Comparison of ENCODE assay signal across 8 mouse cellular contexts in genomic region chr19:44314871-44315414, GRCm38 (mm10). TPM values are rescaled to one million over a fixed set of nuclear protein-coding genes. Genes with fewer than 3 reads are reported as not detected.
DNase-seq lines count a peak whose midpoint lies in the region; ATAC-seq and TF ChIP-seq lines count a peak whose summit lies in the region.

No protein-coding gene starts in this region.

- no peaks in the 10 kb centered on the region for H3K9me3 ChIP-seq in hindbrain, embryonic 14.5 days (ENCODE audit: control insufficient read depth, low read length)
- no peaks in the 10 kb centered on the region for H3K9me3 ChIP-seq in limb, embryonic 15.5 days
- no peaks in the 10 kb centered on the region for H3K9me3 ChIP-seq in midbrain, postnatal 0 days (ENCODE audit: low read length)

- WGBS in hindbrain, embryonic 14.5 days, result under 1% methylated on average over 11 of the region's 11 CpGs
- 1% methylated on average over 11 of the region's 11 CpGs for WGBS in limb, embryonic 15.5 days
- WGBS in midbrain, postnatal 0 days, result 1% methylated on average over 11 of the region's 11 CpGs

- H3K9ac ChIP-seq in hindbrain, embryonic 14.5 days, result peak overlapping the region; percentile 62
- H3K9ac ChIP-seq in limb, embryonic 15.5 days, result peak overlapping the region; percentile 42
- H3K9ac ChIP-seq in midbrain, postnatal 0 days (replicated peaks; ENCODE audit: low read length, poor library complexity, severe bottlenecking), result peak overlapping the region; percentile 51

- H3K4me2 ChIP-seq in hindbrain, embryonic 14.5 days (replicated peaks), result peak overlapping the region; percentile 77
- H3K4me2 ChIP-seq in limb, embryonic 15.5 days, result peak overlapping the region; percentile 81
- peak overlapping the region; percentile 94 for H3K4me2 ChIP-seq in midbrain, postnatal 0 days (ENCODE audit: low read depth, low read length, poor library complexity, severe bottlenecking)

- DNase-seq in ovary, adult 18-20 months (ENCODE audit: low spot score), result peak; percentile 68
- DNase-seq in ovary, postnatal 10 days (ENCODE audit: low spot score), result no peak
- DNase-seq in brain, embryonic 14.5 days (ENCODE audit: low read depth), result peak; percentile 58
- peak; percentile 66 for DNase-seq in gastrocnemius, adult 2 months
- DNase-seq in hindbrain, embryonic 14.5 days (ENCODE audit: low spot score), result no peak
- DNase-seq in midbrain, postnatal 0 days (ENCODE audit: low spot score), result peak; percentile 46
- no peak for DNase-seq in right cerebral cortex, postnatal 14 days

- no peaks in the 10 kb centered on the region for H3K27me3 ChIP-seq in hindbrain, embryonic 14.5 days (ENCODE audit: control insufficient read depth, insufficient read depth, low read length)
- no peaks in the 10 kb centered on the region for H3K27me3 ChIP-seq in limb, embryonic 15.5 days
- H3K27me3 ChIP-seq in midbrain, postnatal 0 days (ENCODE audit: insufficient read depth, low read length), result no peaks in the 10 kb centered on the region

- no peak for TF ChIP-seq POLR2A in brain, embryonic 14.5 days (IDR thresholded peaks at IDR 0.05; ENCODE audit: borderline replicate concordance, extremely low read depth, insufficient read depth, insufficient read length, poor library complexity, severe bottlenecking)

- peaks cover 18% of the 10 kb centered on the region for H3K4me1 ChIP-seq in hindbrain, embryonic 14.5 days (replicated peaks; ENCODE audit: control insufficient read depth, insufficient read depth, low read length)
- H3K4me1 ChIP-seq in limb, embryonic 15.5 days, result peaks cover 10% of the 10 kb centered on the region
- H3K4me1 ChIP-seq in midbrain, postnatal 0 days (ENCODE audit: insufficient read depth, low read length), result no peaks in the 10 kb centered on the region

- H3K36me3 ChIP-seq in hindbrain, embryonic 14.5 days (replicated peaks; ENCODE audit: control insufficient read depth, insufficient read depth), result no peaks in the 10 kb centered on the region
- H3K36me3 ChIP-seq in limb, embryonic 15.5 days, result 0 out of 2 replicates have a peak, but pooled peaks cover 1% of the 10 kb centered on the region
- H3K36me3 ChIP-seq in midbrain, postnatal 0 days (ENCODE audit: insufficient read depth, low read length), result no peaks in the 10 kb centered on the region

- intact Hi-C loops in gastrocnemius, adult 2 months (cut with DNase I), result loop anchor here (2.0 kb wide), 1 partner anchor 20 kb away; no protein-coding TSS in a partner anchor

- H3K4me3 ChIP-seq in gastrocnemius, adult 2 months, result peak overlapping the region; percentile 77
- peak overlapping the region; percentile 44 for H3K4me3 ChIP-seq in hindbrain, embryonic 14.5 days (replicated peaks; ENCODE audit: low read length)
- H3K4me3 ChIP-seq in limb, embryonic 15.5 days, result peak overlapping the region; percentile 52
- H3K4me3 ChIP-seq in midbrain, postnatal 0 days (ENCODE audit: low read depth, low read length), result peak overlapping the region; percentile 56

- ATAC-seq in hindbrain, embryonic 14.5 days (ENCODE audit: low FRiP score), result peak; percentile 66
- peak; percentile 75; the same call in 1 of the 2 replicates for ATAC-seq in limb, embryonic 15.5 days (ENCODE audit: insufficient number of reproducible peaks, low FRiP score, low TSS enrichment, low read depth)
- ATAC-seq in midbrain, postnatal 0 days (ENCODE audit: low FRiP score), result peak; percentile 80

- H3K27ac ChIP-seq in gastrocnemius, adult 2 months, result peak overlapping the region; percentile 89
- H3K27ac ChIP-seq in hindbrain, embryonic 14.5 days, result no peak overlapping the region; the same call in none of the 2 replicates
- H3K27ac ChIP-seq in limb, embryonic 15.5 days, result peak overlapping the region; percentile 79
- 0 out of 2 replicates have a peak overlapping the region, but pooled peaks have one; percentile 32 for H3K27ac ChIP-seq in midbrain, postnatal 0 days (ENCODE audit: low read depth, low read length)

- no peak for TF ChIP-seq CTCF in brain, embryonic 14.5 days (IDR thresholded peaks at IDR 0.05; ENCODE audit: borderline replicate concordance, extremely low read depth, insufficient read depth, insufficient read length)
- TF ChIP-seq CTCF in gastrocnemius, adult 2 months (IDR thresholded peaks at IDR 0.05), result no peak
- no peak for TF ChIP-seq CTCF in midbrain, postnatal 0 days (IDR thresholded peaks at IDR 0.05)

RNA-seq across cellular contexts. Expression of gene Scd4, which starts 17.9 kb away (rescaled TPM):
- polyA plus RNA-seq in brain, embryonic 14.5 days (2012; rRNA removed), result 0.19 and 0.30 TPM in 2 replicates
- under 1 TPM in 1 of 2 experiments, not detected in 1; 0.13 TPM for total RNA-seq in gastrocnemius, adult 2 months (2021)
- 0.25 and 0.30 TPM in 2 replicates for polyA plus RNA-seq in hindbrain, embryonic 14.5 days (2014; fragmentation: Nextera tagmentation; extraction: Ambion mirVana)
- 0.20 and 0.41 TPM in 2 replicates for polyA plus RNA-seq in limb, embryonic 15.5 days (2015; fragmentation: Nextera tagmentation; extraction: Ambion mirVana)
- total RNA-seq in midbrain, postnatal 0 days (2014; rRNA removed), result 0.33 and 0.44 TPM in 2 replicates
- 0.17 TPM in 1 of 2 replicates, not detected in the other for polyA plus RNA-seq in midbrain, postnatal 0 days (2015; fragmentation: Nextera tagmentation; extraction: Ambion mirVana)

RNA-seq across cellular contexts. Expression of gene Scd2, which starts 21.5 kb away (rescaled TPM):
- 346 and 452 TPM in 2 replicates for polyA plus RNA-seq in brain, embryonic 14.5 days (2012; rRNA removed)
- 1 to 10 TPM; 7.4 to 9.1 TPM for total RNA-seq in gastrocnemius, adult 2 months (2021)
- polyA plus RNA-seq in hindbrain, embryonic 14.5 days (2014; fragmentation: Nextera tagmentation; extraction: Ambion mirVana), result 323 and 381 TPM in 2 replicates
- 200 and 221 TPM in 2 replicates for polyA plus RNA-seq in limb, embryonic 15.5 days (2015; fragmentation: Nextera tagmentation; extraction: Ambion mirVana)
- total RNA-seq in midbrain, postnatal 0 days (2014; rRNA removed), result 905 and 948 TPM in 2 replicates
- polyA plus RNA-seq in midbrain, postnatal 0 days (2015; fragmentation: Nextera tagmentation; extraction: Ambion mirVana), result 224 and 226 TPM in 2 replicates

Comparison
In these comparisons a context has a peak if more than half of its experiments do, and no peak if none do; other contexts are left out.
1. DNase-seq: peak in ovary, adult 18-20 months (single experiment), brain, embryonic 14.5 days (single experiment), gastrocnemius, adult 2 months (single experiment) and midbrain, postnatal 0 days (single experiment); none in ovary, postnatal 10 days (single experiment), hindbrain, embryonic 14.5 days (single experiment) and right cerebral cortex, postnatal 14 days (single experiment).
2. Peak in every context shown above with its lines, with median percentiles within 50 percentile points of each other: H3K4me3 ChIP-seq, ATAC-seq, H3K4me2 ChIP-seq and H3K9ac ChIP-seq.